ENCODE assay signal across 8 mouse cellular contexts in genomic region chrX:52928883-52929282, GRCm38 (mm10). TPM values are rescaled to one million over a fixed set of nuclear protein-coding genes. Genes with fewer than 3 reads are reported as not detected.
DNase-seq lines count a peak whose midpoint lies in the region; ATAC-seq and TF ChIP-seq lines count a peak whose summit lies in the region.

No protein-coding gene starts in this region.

- no peak overlapping the region for H3K9ac ChIP-seq in heart, embryonic 11.5 days (ENCODE audit: low read depth, low read length)
- H3K9ac ChIP-seq in lung, embryonic 14.5 days = no peak overlapping the region
- H3K9ac ChIP-seq in forebrain, embryonic 15.5 days (replicated peaks) = no peak overlapping the region
- H3K9ac ChIP-seq in intestine, embryonic 16.5 days (ENCODE audit: low read depth, low read length) = no peak overlapping the region

- no peaks in the 10 kb centered on the region for H3K4me1 ChIP-seq in heart, embryonic 11.5 days (ENCODE audit: control insufficient read depth, insufficient read depth, low read length)
- no peaks in the 10 kb centered on the region for H3K4me1 ChIP-seq in lung, embryonic 14.5 days (ENCODE audit: insufficient read depth)
- no peaks in the 10 kb centered on the region for H3K4me1 ChIP-seq in forebrain, embryonic 15.5 days
- no peaks in the 10 kb centered on the region for H3K4me1 ChIP-seq in intestine, embryonic 16.5 days (ENCODE audit: control insufficient read depth, insufficient read depth, low read length)

- no peaks in the 10 kb centered on the region for H3K27me3 ChIP-seq in heart, embryonic 11.5 days (ENCODE audit: control insufficient read depth, insufficient read depth, low read length)
- no peaks in the 10 kb centered on the region for H3K27me3 ChIP-seq in lung, embryonic 14.5 days (ENCODE audit: insufficient read depth, low read length)
- H3K27me3 ChIP-seq in forebrain, embryonic 15.5 days = no peaks in the 10 kb centered on the region
- H3K27me3 ChIP-seq in intestine, embryonic 16.5 days (replicated peaks; ENCODE audit: control insufficient read depth, insufficient read depth, low read length) = no peaks in the 10 kb centered on the region

- no peaks in the 10 kb centered on the region for H3K36me3 ChIP-seq in heart, embryonic 11.5 days (ENCODE audit: control insufficient read depth, insufficient read depth, low read length)
- H3K36me3 ChIP-seq in lung, embryonic 14.5 days (ENCODE audit: insufficient read depth) = 0 out of 2 replicates have a peak, but pooled peaks cover 7% of the 10 kb centered on the region
- no peaks in the 10 kb centered on the region; the same call in 1 of the 2 replicates for H3K36me3 ChIP-seq in forebrain, embryonic 15.5 days
- H3K36me3 ChIP-seq in intestine, embryonic 16.5 days (ENCODE audit: control insufficient read depth, insufficient read depth, low read length) = no peaks in the 10 kb centered on the region

- no peak for ATAC-seq in heart, embryonic 11.5 days (replicated peaks; ENCODE audit: insufficient number of reproducible peaks, low FRiP score, low TSS enrichment)
- no peak for ATAC-seq in lung, embryonic 14.5 days (ENCODE audit: insufficient read depth)
- ATAC-seq in forebrain, embryonic 15.5 days (replicated peaks) = no peak
- ATAC-seq in intestine, embryonic 16.5 days = no peak

- no peak overlapping the region for H3K4me2 ChIP-seq in heart, embryonic 11.5 days
- no peak overlapping the region for H3K4me2 ChIP-seq in lung, embryonic 14.5 days
- no peak overlapping the region for H3K4me2 ChIP-seq in forebrain, embryonic 15.5 days (replicated peaks)
- no peak overlapping the region for H3K4me2 ChIP-seq in intestine, embryonic 16.5 days (ENCODE audit: low read depth, low read length)

- 34% methylated on average over 1 of the region's 1 CpGs for WGBS in heart, embryonic 11.5 days (ENCODE audit: insufficient replicate concordance)
- 31% methylated on average over 1 of the region's 1 CpGs for WGBS in lung, embryonic 14.5 days
- WGBS in forebrain, embryonic 15.5 days = 50% methylated on average over 1 of the region's 1 CpGs
- 39% methylated on average over 1 of the region's 1 CpGs for WGBS in intestine, embryonic 16.5 days

- peak; percentile 52 for TF ChIP-seq CTCF in lung, embryonic 14.5 days (IDR thresholded peaks at IDR 0.05; ENCODE audit: low read depth)

- no peaks in the 10 kb centered on the region for H3K9me3 ChIP-seq in heart, embryonic 11.5 days (replicated peaks; ENCODE audit: control insufficient read depth, low read length)
- H3K9me3 ChIP-seq in lung, embryonic 14.5 days (ENCODE audit: low read depth, low read length) = no peaks in the 10 kb centered on the region
- H3K9me3 ChIP-seq in forebrain, embryonic 15.5 days = no peaks in the 10 kb centered on the region
- no peaks in the 10 kb centered on the region for H3K9me3 ChIP-seq in intestine, embryonic 16.5 days (ENCODE audit: control insufficient read depth, low read length)

- no peak overlapping the region for H3K27ac ChIP-seq in heart, embryonic 11.5 days (ENCODE audit: low read depth, low read length)
- no peak overlapping the region for H3K27ac ChIP-seq in lung, embryonic 14.5 days (ENCODE audit: low read depth)
- no peak overlapping the region for H3K27ac ChIP-seq in forebrain, embryonic 15.5 days (replicated peaks)
- H3K27ac ChIP-seq in intestine, embryonic 16.5 days (ENCODE audit: low read length) = no peak overlapping the region

- peak; percentile 2 to 57 for DNase-seq in heart, adult 18-20 months
- DNase-seq in 3T3-L1 (ENCODE audit: low read depth, low spot score) = peak; percentile 61
- DNase-seq in T-cell, adult 2 months (ENCODE audit: low spot score) = peak; percentile 45
- DNase-seq in lung, embryonic 14.5 days = peak; percentile 56
- no peak for DNase-seq in frontal cortex, postnatal 36 days (ENCODE audit: low spot score in 2 of 2)

- H3K4me3 ChIP-seq in heart, embryonic 11.5 days (ENCODE audit: low read depth, low read length) = no peak overlapping the region
- no peak overlapping the region for H3K4me3 ChIP-seq in lung, embryonic 14.5 days (ENCODE audit: low read depth, low read length)
- no peak overlapping the region for H3K4me3 ChIP-seq in forebrain, embryonic 15.5 days
- H3K4me3 ChIP-seq in intestine, embryonic 16.5 days (ENCODE audit: low read length) = no peak overlapping the region

RNA-seq across cellular contexts. Expression of gene Phf6, which starts 16.8 kb away (rescaled TPM):
- total RNA-seq in heart, adult 18-20 months (2021) = 1 to 10 TPM; 5.3 to 5.6 TPM
- 28.3 and 31.3 TPM in 2 replicates for polyA plus RNA-seq in heart, embryonic 11.5 days (2014; fragmentation: Nextera tagmentation; extraction: Ambion mirVana)
- 55.1 and 56.5 TPM in 2 replicates for polyA plus RNA-seq in lung, embryonic 14.5 days (2014; fragmentation: Nextera tagmentation; extraction: Ambion mirVana)
- polyA plus RNA-seq in forebrain, embryonic 15.5 days (2015; fragmentation: Nextera tagmentation; extraction: Ambion mirVana) = 94.6 and 97.5 TPM in 2 replicates
- 19.9 and 21.9 TPM in 2 replicates for polyA plus RNA-seq in intestine, embryonic 16.5 days (2015; fragmentation: Nextera tagmentation; extraction: Ambion mirVana)

RNA-seq across cellular contexts. Expression of gene Hprt, which starts 59.1 kb away (rescaled TPM):
- total RNA-seq in heart, adult 18-20 months (2021) = 10 to 100 TPM; 50.8 to 69.5 TPM
- polyA plus RNA-seq in heart, embryonic 11.5 days (2014; fragmentation: Nextera tagmentation; extraction: Ambion mirVana) = 172 and 183 TPM in 2 replicates
- polyA plus RNA-seq in lung, embryonic 14.5 days (2014; fragmentation: Nextera tagmentation; extraction: Ambion mirVana) = 157 and 176 TPM in 2 replicates
- polyA plus RNA-seq in forebrain, embryonic 15.5 days (2015; fragmentation: Nextera tagmentation; extraction: Ambion mirVana) = 85.4 and 86.5 TPM in 2 replicates
- 267 and 274 TPM in 2 replicates for polyA plus RNA-seq in intestine, embryonic 16.5 days (2015; fragmentation: Nextera tagmentation; extraction: Ambion mirVana)

Comparison
In these comparisons a context has a peak if more than half of its experiments do, and no peak if none do; other contexts are left out.
1. DNase-seq: peak in heart, adult 18-20 months (2 of 2), 3T3-L1 (single experiment), T-cell, adult 2 months (single experiment) and lung, embryonic 14.5 days (single experiment); none in frontal cortex, postnatal 36 days (0 of 2).